Mouse (Mus musculus) stomach, embryonic 15.5 days (tissue): ENCODE results near the gene Mis18bp1. TPM values are rescaled to one million over a fixed set of nuclear protein-coding genes. Genes with fewer than 3 reads are reported as not detected.
"Not testable (repeated sequence)": the region's sequence is repeated elsewhere in the genome, so short reads cannot be mapped to it uniquely, and the experiment has no call there.

Source experiments
- ATAC-seq: fragments of 200-750 bp; cut with Nextera tagmentation; 2 replicates; pipeline ENCODE4 v1.8.0; 2017; ENCODE audit warnings: low read depth, moderate number of reproducible peaks, moderate TSS enrichment; ENCODE audit not compliant: insufficient read depth, low FRiP score
- H3K27ac ChIP-seq: fragments of 300-500 bp; sonication (generic); 2 replicates; pipeline ENCODE4 v1.5.1; 2015; ENCODE audit warnings: mild to moderate bottlenecking, inconsistent platforms
- H3K27me3 ChIP-seq: fragments of 300-500 bp; sonication (generic); replicated peaks from 2 replicates; pipeline ENCODE4 v1.6.1; 2015; ENCODE audit warnings: inconsistent platforms
- H3K36me3 ChIP-seq: fragments of 300-500 bp; sonication (generic); 2 replicates; pipeline ENCODE4 v1.6.1; 2015; ENCODE audit warnings: inconsistent platforms
- H3K4me1 ChIP-seq: fragments of 300-500 bp; sonication (generic); 2 replicates; pipeline ENCODE4 v1.6.1; 2015; ENCODE audit warnings: inconsistent platforms
- H3K4me2 ChIP-seq: fragments of 300-500 bp; sonication (generic); 2 replicates; pipeline ENCODE4 v1.6.1; 2015; ENCODE audit warnings: mild to moderate bottlenecking, inconsistent platforms
- H3K4me3 ChIP-seq: fragments of 300-500 bp; sonication (generic); replicated peaks from 2 replicates; pipeline ENCODE4 v1.5.1; 2015; ENCODE audit warnings: inconsistent platforms
- H3K9ac ChIP-seq: fragments of 300-500 bp; sonication (generic); 2 replicates; pipeline ENCODE4 v1.6.1; 2015; ENCODE audit warnings: inconsistent platforms
- H3K9me3 ChIP-seq: fragments of 300-500 bp; sonication (generic); 2 replicates; pipeline ENCODE4 v1.6.1; 2016; ENCODE audit warnings: inconsistent platforms
- WGBS: fragments of 180-500 bp; shearing (Covaris S2); methylation state at CpG from one replicate; pipeline ENCODE4 v1.1.7; 2015; 5-methylcytosine and 5-hydroxymethylcytosine counted together
- polyA plus RNA-seq: library from polyadenylated mRNA; unstranded; fragments of >200 nt; fragmentation: Nextera tagmentation; extraction: Ambion mirVana; gene quantifications from 2 replicates; pipeline ENCODE4 v1.2.1, GENCODE M21; 2015

The Mis18bp1 gene
- polyA plus RNA-seq, 1 experiment from 2014 or later = 48.8 TPM

- 80% methylated on average over 3 of the region's 3 CpGs for WGBS
- not testable (repeated sequence) for ATAC-seq, H3K9ac ChIP-seq, H3K4me3 ChIP-seq, H3K36me3 ChIP-seq, H3K4me2 ChIP-seq, H3K27me3 ChIP-seq, H3K4me1 ChIP-seq, H3K27ac ChIP-seq, H3K9me3 ChIP-seq
These were observed 57.4 kb downstream of the Mis18bp1 start for GRCm38 (mm10) chr12:65114978-65115377.

GRCm38 (mm10) chr12:65113925-65114324 lies 58.5 kb downstream of the Mis18bp1 start:
- 78% methylated on average over 4 of the region's 4 CpGs for WGBS
- Histone ChIP-seq H3K4me2 (no peak overlapping the region), H3K36me3 (peaks cover 3% of the 10 kb centered on the region; the same call in 1 of the 2 replicates), H3K9ac (no peak overlapping the region), H3K9me3 (no peaks in the 10 kb centered on the region), H3K4me1 (no peaks in the 10 kb centered on the region), H3K27ac (no peak overlapping the region), H3K4me3 (no peak overlapping the region), H3K27me3 (no peaks in the 10 kb centered on the region)
- ATAC-seq = no peak

- peaks cover 3% of the 10 kb centered on the region; the same call in 1 of the 2 replicates for H3K36me3 ChIP-seq
- no peaks in the 10 kb centered on the region for H3K9me3 ChIP-seq
- no peak overlapping the region for H3K4me2 ChIP-seq
- no peak overlapping the region for H3K4me3 ChIP-seq
- H3K9ac ChIP-seq = no peak overlapping the region
- ATAC-seq = no peak
- no peak overlapping the region for H3K27ac ChIP-seq
- no peaks in the 10 kb centered on the region for H3K4me1 ChIP-seq
- WGBS = 91% methylated on average over 1 of the region's 1 CpGs
- no peaks in the 10 kb centered on the region for H3K27me3 ChIP-seq
These were observed 59.6 kb downstream of the Mis18bp1 start for GRCm38 (mm10) chr12:65112811-65113210.

GRCm38 (mm10) chr12:65111503-65111902 lies 60.9 kb downstream of the Mis18bp1 start:
- no peaks in the 10 kb centered on the region for H3K9me3 ChIP-seq
- whole genome bisulfite sequencing = 89% methylated on average over 3 of the region's 3 CpGs
- no peak for ATAC-seq
- H3K4me3 ChIP-seq = no peak overlapping the region
- no peak overlapping the region for H3K9ac ChIP-seq
- no peaks in the 10 kb centered on the region for H3K4me1 ChIP-seq
- no peaks in the 10 kb centered on the region for H3K36me3 ChIP-seq
- H3K27me3 ChIP-seq = no peaks in the 10 kb centered on the region
- H3K4me2 ChIP-seq = no peak overlapping the region
- H3K27ac ChIP-seq = no peak overlapping the region

- 83% methylated on average over 1 of the region's 1 CpGs for WGBS
- no peak for ATAC-seq
- Histone ChIP-seq H3K4me2 (no peak overlapping the region), H3K9ac (no peak overlapping the region), H3K27me3 (no peaks in the 10 kb centered on the region), H3K36me3 (peaks cover 10% of the 10 kb centered on the region), H3K4me1 (no peaks in the 10 kb centered on the region), H3K27ac (no peak overlapping the region), H3K4me3 (no peak overlapping the region), H3K9me3 (no peaks in the 10 kb centered on the region)
These were observed 63.7 kb downstream of the Mis18bp1 start for GRCm38 (mm10) chr12:65108746-65109145.

Other genes starting within 250 kb of the Mis18bp1 start
- 10.1 and 11.4 TPM in 2 replicates for gene Klhl28, start 207.1 kb downstream of the Mis18bp1 start, polyA plus RNA-seq
- 25.2 and 30.3 TPM in 2 replicates for gene Togaram1, start 206.8 kb downstream of the Mis18bp1 start, polyA plus RNA-seq
- 48.1 and 51.3 TPM in 2 replicates for gene Prpf39, start 136.3 kb downstream of the Mis18bp1 start, polyA plus RNA-seq
- 343 and 346 TPM in 2 replicates for gene Fkbp3, start 98.6 kb downstream of the Mis18bp1 start, polyA plus RNA-seq
- gene Fancm, start 97.0 kb downstream of the Mis18bp1 start, polyA plus RNA-seq = 8.0 TPM in 2 replicates
- gene Wdr20rt, start 52.9 kb upstream of the Mis18bp1 start, polyA plus RNA-seq = not detected in 2 replicates